Mouse (Mus musculus) brain, embryonic 18.5 days (tissue): Measurements from ENCODE around the gene Sumo2.
"Not testable (repeated sequence)": the region's sequence is repeated elsewhere in the genome, so short reads cannot be mapped to it uniquely, and the experiment has no call there.

Experiments
- DNase-seq: peaks from one replicate; pipeline ENCODE4 v3.0.0-alpha.2; 2012; ENCODE audit warnings: low read depth, low spot score

Sumo2 gene

GRCm38 (mm10) chr11:115519581-115519980 is 16.5 kb downstream of the Sumo2 start:
- DNase-seq = no peak

- DNase-seq = no peak
Observed at GRCm38 (mm10) chr11:115518693-115519092, 17.4 kb downstream of the Sumo2 start.

DNA sequence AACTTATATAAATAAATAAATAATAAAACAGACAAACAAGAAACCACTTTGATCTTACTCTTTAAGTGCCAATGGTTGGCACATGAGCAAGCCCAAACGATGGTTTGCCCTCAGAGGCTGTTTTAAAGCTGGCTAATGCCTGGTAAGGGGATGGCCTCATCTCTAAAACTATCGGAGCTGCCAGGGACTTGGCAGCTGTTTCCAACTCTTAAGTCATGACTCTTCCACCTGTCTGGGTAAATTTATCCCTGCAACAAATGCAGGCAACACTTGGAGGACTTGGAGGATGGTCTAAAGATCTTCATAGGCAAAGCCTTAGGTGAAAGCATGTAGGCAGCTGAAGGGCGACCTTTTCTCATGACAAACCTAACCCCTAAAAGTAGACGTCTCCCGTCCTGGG is 19.1 kb downstream of the Sumo2 start:
- no peak for DNase-seq

DNA sequence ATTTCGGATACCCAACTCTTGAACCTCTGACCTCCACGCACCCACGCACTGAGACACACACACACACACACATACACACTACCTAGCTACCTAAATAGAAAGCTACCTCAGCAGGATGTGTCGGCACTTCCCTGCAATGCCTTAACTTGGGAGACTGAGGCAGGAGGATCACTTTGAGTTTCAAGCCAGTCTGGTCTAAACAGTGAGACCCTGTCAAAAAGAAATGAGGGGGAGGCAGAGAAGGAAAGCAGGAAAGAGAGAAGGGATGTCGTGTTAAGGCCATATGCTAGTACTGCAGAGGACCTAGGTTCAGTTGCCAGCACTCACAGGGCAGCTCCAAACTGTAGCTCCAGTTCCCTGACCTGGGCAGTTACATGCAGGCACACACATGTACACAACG is 21.1 kb downstream of the Sumo2 start:
- DNase-seq = no peak

GRCm38 (mm10) chr11:115514238-115514663 is 21.8 kb downstream of the Sumo2 start, which contains the start of gene Jpt1:
TSS of gene Jpt1 (minus strand) at chr11:115514387.
- peak; percentile 95 for DNase-seq

DNA sequence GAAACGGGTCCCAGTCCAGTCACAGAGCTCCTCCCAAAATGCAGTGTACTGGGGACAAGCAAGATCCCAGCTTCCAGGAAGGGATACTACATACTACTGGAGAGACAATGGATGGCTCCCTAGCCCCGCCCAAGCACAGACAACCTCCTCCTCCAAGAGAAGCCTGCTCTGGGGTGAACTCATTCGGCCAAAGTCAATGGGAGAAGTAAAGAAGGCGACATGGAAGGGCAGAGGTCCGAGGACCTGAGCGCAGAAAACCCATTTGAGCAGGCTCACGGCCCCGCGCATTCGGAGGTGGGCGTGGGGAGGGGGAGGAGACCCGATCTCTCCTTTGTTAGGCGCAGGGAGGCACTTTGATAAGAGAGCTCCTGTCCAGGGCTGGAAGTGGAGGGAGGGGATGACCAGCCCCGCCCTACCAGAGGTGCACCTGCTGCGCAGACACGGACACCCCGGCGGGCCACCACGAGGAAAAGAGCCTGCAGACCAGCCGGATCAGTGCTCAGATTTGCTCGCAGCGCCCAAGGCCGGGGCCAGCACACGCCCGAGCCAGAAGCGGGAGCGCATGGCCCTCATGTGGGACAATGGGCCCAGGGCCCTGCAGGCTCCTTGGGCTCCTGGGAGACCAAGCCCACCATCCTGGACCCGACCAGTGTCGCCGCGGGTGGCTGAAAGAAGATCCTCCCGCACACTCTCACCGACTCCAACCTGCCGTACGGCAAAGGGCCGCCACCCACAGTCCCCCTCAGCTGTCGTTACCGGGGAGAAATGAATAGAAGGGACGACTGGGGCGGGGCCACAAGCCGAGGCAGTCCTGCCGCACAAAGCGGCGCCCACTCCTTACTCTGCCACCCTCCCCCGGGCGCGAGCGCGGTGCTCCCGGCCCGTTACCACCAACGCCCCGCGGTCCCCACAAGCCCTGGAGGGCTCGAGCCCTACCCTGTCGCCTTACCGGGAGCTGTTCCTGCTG is 22.5 kb downstream of the Sumo2 start:
- DNase-seq = no peak

- DNase-seq = no peak
Observed at GRCm38 (mm10) chr11:115512407-115513183, 23.5 kb downstream of the Sumo2 start.

DNA sequence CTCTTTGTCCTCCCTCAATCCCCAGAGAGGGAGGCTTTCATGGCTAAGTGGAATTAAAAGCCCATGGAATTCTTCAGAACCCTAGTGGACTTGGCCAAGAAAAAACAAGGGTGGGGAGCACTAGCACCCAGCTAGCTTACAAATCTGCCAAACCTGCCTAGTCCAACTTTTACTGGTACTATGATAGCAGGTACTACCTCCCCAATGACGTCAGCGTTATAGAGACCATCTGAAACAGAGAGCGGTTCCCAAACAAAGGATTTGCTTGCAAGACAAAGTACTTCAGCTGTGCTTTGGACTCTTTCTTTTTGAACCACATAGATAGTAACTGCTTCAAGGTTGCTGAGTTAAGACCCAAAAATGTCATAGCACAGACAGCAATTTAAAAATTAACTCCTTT is 24.1 kb downstream of the Sumo2 start:
- DNase-seq = no peak

- DNase-seq = no peak
Observed at GRCm38 (mm10) chr11:115511121-115511520, 25.0 kb downstream of the Sumo2 start.

GRCm38 (mm10) chr11:115510507-115510888 is 25.6 kb downstream of the Sumo2 start:
- no peak for DNase-seq

DNA sequence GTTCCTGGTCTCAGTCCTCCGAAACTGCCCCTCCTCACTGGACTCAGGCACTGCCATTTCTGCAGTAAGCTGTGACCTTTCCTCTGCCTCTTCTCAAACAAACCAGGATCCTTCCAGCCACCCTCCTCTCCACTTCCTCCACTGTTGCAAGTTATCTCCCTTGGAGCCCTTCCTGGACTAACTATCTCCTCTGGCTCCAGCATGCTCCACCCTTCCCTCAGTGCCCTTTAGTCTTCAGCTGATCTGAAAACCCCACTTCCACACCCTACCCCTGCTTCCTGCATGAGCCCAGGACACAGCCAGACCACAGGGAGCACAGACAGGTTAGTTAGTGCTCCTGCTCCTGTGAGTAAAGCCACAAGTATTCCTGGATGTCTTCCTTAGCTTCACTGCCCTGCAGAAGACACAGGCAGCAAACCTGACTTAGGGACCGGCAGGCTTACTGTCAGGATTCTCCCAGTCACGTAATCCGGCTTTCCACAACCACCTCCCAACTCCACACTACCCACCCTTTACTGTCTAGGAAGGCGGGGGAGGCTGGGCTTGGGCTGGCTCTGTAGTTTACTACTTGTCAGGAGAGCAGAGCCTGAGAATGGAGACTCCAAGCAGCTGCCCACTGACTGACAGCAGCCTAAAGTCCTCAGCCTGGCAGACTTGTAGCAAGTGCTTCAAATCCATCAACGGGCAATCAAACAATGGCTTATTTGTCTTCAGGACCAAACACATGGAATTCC is 26.1 kb downstream of the Sumo2 start:
- DNase-seq = no peak

DNA sequence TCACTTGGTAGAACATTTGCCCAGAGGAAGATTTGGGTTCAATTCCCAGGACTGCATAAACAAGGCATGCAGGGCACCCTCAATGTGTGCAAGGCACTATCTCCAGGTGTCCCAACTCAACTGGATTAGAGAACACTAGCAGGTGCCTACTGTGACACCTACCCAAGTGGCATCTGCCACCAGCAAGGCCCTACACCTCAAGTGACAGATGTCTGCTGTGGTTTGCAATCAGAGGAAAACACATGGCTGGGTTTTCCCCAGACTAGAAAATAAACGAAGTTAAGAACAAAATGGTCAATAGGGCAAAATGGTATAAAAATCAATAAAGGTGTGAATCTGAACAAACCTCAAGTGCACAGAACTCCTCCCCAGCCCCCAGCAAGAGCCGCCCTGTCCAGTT is 28.0 kb downstream of the Sumo2 start:
- no peak for DNase-seq

DNA sequence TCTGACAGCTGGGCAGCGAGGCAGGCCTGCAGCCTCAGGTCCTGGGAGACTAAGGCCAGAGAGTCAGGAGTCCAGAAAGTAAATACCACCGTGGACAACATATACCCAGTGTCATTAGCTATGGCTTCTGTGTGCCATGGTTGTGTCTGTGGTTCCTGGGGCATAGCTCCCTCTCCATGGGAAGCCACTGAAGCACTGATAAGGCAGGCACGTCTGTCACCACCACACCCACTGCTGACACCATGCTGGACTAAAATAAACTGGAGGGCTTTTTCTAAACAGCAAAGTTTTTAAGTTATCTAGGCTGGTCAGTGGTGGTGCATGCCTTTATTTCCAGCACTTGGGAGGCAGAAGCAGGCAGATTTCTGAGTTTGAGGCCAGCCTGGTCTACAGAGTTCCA is 29.5 kb downstream of the Sumo2 start:
- no peak for DNase-seq

- DNase-seq = no peak
Observed at GRCm38 (mm10) chr11:115502636-115503035, 33.4 kb downstream of the Sumo2 start.

DNA sequence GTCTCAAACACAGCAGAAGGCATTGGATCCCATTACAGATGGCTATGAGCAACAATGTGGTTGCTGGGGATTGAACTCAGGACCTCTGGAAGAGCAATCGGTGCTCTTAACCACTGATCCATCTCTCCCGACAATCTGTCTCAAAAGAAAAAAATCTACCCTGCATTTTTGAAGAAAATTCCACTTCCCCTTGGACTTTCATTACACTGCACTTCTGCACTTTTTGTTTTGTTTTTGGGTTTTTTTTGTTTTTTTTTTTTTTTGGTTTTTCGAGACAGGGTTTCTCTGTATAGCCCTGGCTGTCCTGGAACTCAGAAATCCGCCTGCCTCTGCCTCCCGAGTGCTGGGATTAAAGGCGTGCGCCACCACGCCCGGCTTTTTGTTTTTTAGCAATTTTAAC is 39.5 kb downstream of the Sumo2 start:
- not testable (repeated sequence) for DNase-seq

GRCm38 (mm10) chr11:115492387-115492786 is 43.7 kb downstream of the Sumo2 start:
- no peak for DNase-seq

DNA sequence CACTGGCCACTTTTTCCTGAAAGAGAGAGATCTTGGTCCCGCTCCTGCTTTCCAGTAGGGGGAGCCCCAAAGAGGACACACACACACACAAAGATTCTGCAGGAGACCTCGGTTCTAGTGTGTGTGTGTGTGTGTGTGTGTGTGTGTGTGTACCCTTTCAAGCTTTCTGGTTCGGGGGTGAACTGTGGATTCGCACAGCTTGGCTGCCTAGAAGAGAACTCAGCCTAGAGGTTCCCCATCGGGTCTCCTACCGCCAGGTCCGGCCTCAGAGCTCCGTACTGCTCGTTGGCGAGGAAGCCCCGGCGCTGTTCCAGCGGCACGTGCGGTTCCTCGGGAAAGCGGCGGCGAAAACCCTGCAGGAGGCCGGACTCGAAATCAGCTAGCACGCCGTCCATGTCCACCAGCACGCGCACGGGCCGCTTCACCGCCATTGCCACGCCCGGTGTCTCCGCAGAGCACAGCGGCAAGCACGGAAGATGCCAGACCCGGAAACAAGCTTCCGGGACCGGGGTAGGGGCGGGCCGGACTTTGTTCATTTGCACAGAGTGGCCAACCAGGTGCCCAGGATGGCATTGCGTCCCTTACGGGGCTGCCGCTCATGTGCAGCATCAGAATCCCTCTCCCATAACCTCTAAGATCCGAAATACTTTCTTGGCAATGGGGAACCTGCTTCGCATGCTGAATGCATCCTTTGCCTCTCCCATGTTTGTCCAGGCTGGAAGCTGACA is 44.6 kb downstream of the Sumo2 start, which contains the start of gene Nt5c:
Gene Nt5c, minus strand, starts transcription at position 507 of the 728 bp plus-strand sequence.
- DNase-seq = peak; percentile 64

DNA sequence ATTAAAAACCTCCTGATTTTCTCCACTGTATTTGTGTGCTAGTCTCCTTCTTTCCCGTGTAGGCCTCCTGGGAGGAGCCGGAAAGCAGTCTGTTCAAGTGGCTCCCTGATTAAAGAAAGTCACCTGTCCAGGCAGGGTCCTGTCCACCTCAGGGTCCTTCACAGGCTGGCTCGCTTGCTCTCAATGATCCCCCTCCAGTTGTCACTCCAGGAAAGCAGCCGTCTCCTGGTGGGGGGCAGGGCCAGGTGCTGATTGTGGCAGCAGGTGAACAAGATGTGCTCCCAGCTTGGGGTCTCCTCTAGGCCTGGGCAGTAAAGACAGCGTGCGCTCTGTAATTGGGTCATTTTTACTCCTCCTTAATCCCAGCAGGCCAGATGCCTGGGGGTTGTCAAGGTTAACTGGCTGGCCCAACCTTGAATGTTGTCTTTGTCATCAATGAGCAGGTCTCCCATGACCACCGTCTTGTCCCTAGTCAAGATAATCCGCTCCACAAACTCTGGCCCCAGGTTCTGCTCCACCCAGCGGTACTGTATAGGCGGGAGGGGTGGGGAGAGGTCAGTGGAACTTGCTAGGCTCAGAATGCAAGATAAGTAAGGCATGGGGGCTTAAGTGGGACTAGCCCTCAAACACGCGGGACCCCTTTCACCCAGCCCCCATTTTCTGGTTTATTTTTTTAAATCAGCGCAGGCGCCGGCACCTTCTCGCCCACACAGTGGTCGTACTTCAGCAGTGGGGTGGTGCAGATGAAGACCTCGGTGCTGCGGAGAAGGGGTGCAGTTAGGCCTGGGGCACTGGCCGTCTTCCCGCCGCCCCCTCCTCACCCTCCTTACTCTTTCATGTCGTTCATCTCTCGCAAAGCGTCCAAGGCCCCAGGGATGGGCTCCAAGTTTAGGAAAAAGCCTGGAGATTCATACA is 45.4 kb downstream of the Sumo2 start:
- no peak for DNase-seq

- no peak for DNase-seq
Observed at GRCm38 (mm10) chr11:115488551-115489104, 47.4 kb downstream of the Sumo2 start.

DNA sequence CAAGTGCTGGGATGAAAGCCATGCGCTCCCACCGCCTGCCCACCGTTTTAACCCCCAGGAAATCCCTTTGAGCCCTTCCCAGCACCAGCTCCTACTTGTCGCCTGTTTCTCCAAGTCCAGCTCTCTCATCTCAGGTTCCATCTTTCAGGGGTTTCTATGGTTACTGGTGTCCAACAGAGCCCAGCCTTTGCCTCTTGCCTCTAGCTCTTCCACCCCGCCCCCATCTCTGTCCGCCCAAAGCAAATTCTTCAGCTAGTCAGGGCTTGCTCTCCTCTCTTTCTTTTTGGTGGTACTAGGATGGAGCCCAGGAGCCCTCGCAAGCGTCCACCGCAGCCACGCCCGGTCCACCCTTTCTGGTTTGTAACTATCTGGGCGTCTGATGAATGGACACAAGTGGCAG is 50.9 kb downstream of the Sumo2 start:
- DNase-seq = no peak
